Mouse (Mus musculus) MEL (cell line): ENCODE measurements around the gene Fis1. TPM values are rescaled to one million over a fixed set of nuclear protein-coding genes. Genes with fewer than 3 reads are reported as not detected.
A peak's percentile ranks its signal among the peaks of the same experiment; 100 is the strongest.

Experiments used
- DNase-seq: peaks from one replicate; pipeline ENCODE4 v3.0.0; 2011; ENCODE audit warnings: low read depth, low spot score
- H3K27ac ChIP-seq: 2 replicates; pipeline ENCODE4 v1.5.1; 2012; ENCODE audit warnings: low read depth, mild to moderate bottlenecking, control low read depth, low read length, moderate library complexity; ENCODE audit not compliant: control insufficient read depth
- H3K27me3 ChIP-seq, 2 experiments: fragments of 150-350 bp in 1 of 2; sonication (generic) in 1 of 2; 2 replicates each; pipeline ENCODE4 v1.6.1; 2012; ENCODE audit warnings: low read length in 2 of 2, mild to moderate bottlenecking in 2 of 2, improper control_type of control experiment in 1 of 2, moderate library complexity in 1 of 2; ENCODE audit not compliant: insufficient read depth in 2 of 2, control insufficient read depth in 1 of 2
- H3K36me3 ChIP-seq, 2 experiments: 2 replicates each; pipeline ENCODE4 v1.6.1; 2012 to 2014; ENCODE audit warnings: low read length in 2 of 2, improper control_type of control experiment in 1 of 2, inconsistent platforms in 1 of 2, mild to moderate bottlenecking in 1 of 2; ENCODE audit not compliant: insufficient read depth in 2 of 2, control insufficient read depth in 1 of 2
- H3K4me1 ChIP-seq, 2 experiments: fragments of 150-350 bp in 1 of 2; sonication (generic) in 1 of 2; 2 replicates each; pipeline ENCODE4 v1.6.1; 2012; ENCODE audit warnings: low read length in 2 of 2, improper control_type of control experiment in 1 of 2, mild to moderate bottlenecking in 1 of 2; ENCODE audit not compliant: insufficient read depth in 2 of 2, control insufficient read depth in 1 of 2
- H3K4me3 ChIP-seq, 2 experiments: fragments of 150-350 bp in 1 of 2; sonication (generic) in 1 of 2; 2 replicates each; pipeline ENCODE4 v1.5.1; 2012; ENCODE audit warnings: low read depth in 2 of 2, low read length in 2 of 2, mild to moderate bottlenecking in 2 of 2, moderate library complexity in 2 of 2, control low read depth in 1 of 2, improper control_type of control experiment in 1 of 2; ENCODE audit not compliant: control insufficient read depth in 1 of 2, insufficient read depth in 1 of 2
- H3K79me2 ChIP-seq: 2 replicates; pipeline ENCODE4 v1.6.1; 2012; ENCODE audit warnings: mild to moderate bottlenecking, low read length, moderate library complexity; ENCODE audit not compliant: control insufficient read depth, poor library complexity, insufficient read depth
- H3K9ac ChIP-seq: 2 replicates; pipeline ENCODE4 v1.6.1; 2012; ENCODE audit warnings: low read depth, mild to moderate bottlenecking, control low read depth, low read length, moderate library complexity; ENCODE audit not compliant: control insufficient read depth, poor library complexity, severe bottlenecking
- H3K9me3 ChIP-seq: fragments of 150-350 bp; sonication (generic); replicated peaks from 2 replicates; pipeline ENCODE4 v1.6.1; 2012; ENCODE audit warnings: mild to moderate bottlenecking, low read length, improper control_type of control experiment, moderate library complexity; ENCODE audit not compliant: insufficient read depth
- CHD1 ChIP-seq: IDR thresholded peaks from 2 replicates; pipeline ENCODE4 v1.6.1; 2012; ENCODE audit warnings: low read depth, mild to moderate bottlenecking, inconsistent platforms, low read length, improper control_type of control experiment
- CHD2 ChIP-seq: IDR thresholded peaks from 2 replicates; pipeline ENCODE4 v1.6.1; 2011; ENCODE audit warnings: low read length, improper control_type of control experiment
- CTCF ChIP-seq, 3 experiments: IDR thresholded peaks in 2 of 3; conservative IDR thresholded peaks in 1 of 3; 2 replicates each; pipeline ENCODE4 v1.5.1; 2011 to 2012; ENCODE audit warnings: low read length in 3 of 3, low read depth in 2 of 3, mild to moderate bottlenecking in 2 of 3, improper control_type of control experiment in 1 of 3, inconsistent platforms in 1 of 3, mixed read lengths in 1 of 3, moderate library complexity in 1 of 3; ENCODE audit not compliant: control insufficient read depth in 1 of 3, insufficient read depth in 1 of 3, poor library complexity in 1 of 3, severe bottlenecking in 1 of 3
- EP300 ChIP-seq, 2 experiments: IDR thresholded peaks; 2 replicates each; pipeline ENCODE4 v1.6.1; 2011; ENCODE audit warnings: improper control_type of control experiment in 2 of 2, low read length in 2 of 2, low read depth in 1 of 2, mild to moderate bottlenecking in 1 of 2
- ETS1 ChIP-seq: IDR thresholded peaks from 2 replicates; pipeline ENCODE4 v1.6.1; 2012; ENCODE audit warnings: low read depth, mild to moderate bottlenecking, inconsistent platforms, low read length, improper control_type of control experiment, moderate library complexity
- MAZ ChIP-seq: IDR thresholded peaks from 2 replicates; pipeline ENCODE4 v1.6.1; 2012; ENCODE audit warnings: low read depth, mild to moderate bottlenecking, inconsistent platforms, low read length, improper control_type of control experiment
- NRF1 ChIP-seq: IDR thresholded peaks from 2 replicates; pipeline ENCODE4 v1.6.1; 2014; ENCODE audit warnings: low read depth, mild to moderate bottlenecking, inconsistent platforms, low read length, improper control_type of control experiment, moderate library complexity; ENCODE audit not compliant: poor library complexity, insufficient read depth, severe bottlenecking
- POLR2AphosphoS5 ChIP-seq: IDR thresholded peaks from 2 replicates; pipeline ENCODE4 v1.6.1; 2012; ENCODE audit warnings: low read depth, borderline replicate concordance, mild to moderate bottlenecking, inconsistent platforms, low read length, moderate library complexity, mixed read lengths
- RAD21 ChIP-seq: IDR thresholded peaks from 2 replicates; pipeline ENCODE4 v1.6.1; 2011; ENCODE audit warnings: mild to moderate bottlenecking, low read depth, low read length, improper control_type of control experiment
- RCOR1 ChIP-seq: IDR thresholded peaks from 2 replicates; pipeline ENCODE4 v1.6.1; 2012; ENCODE audit warnings: low read depth, mild to moderate bottlenecking, inconsistent platforms, low read length, improper control_type of control experiment
- SMC3 ChIP-seq: IDR thresholded peaks from 2 replicates; pipeline ENCODE4 v1.6.1; 2011; ENCODE audit warnings: low read depth, low read length, improper control_type of control experiment
- ZC3H11A ChIP-seq: IDR thresholded peaks from 2 replicates; pipeline ENCODE4 v1.6.1; 2012; ENCODE audit warnings: low read depth, mild to moderate bottlenecking, inconsistent platforms, low read length, improper control_type of control experiment
- polyA plus RNA-seq, 2 experiments: library from polyadenylated mRNA; stranded (reverse) in 1 of 2; unstranded in 1 of 2; fragments of >175 nt in 1 of 2; fragments of >200 nt in 1 of 2; gene quantifications; 2 replicates each; pipeline versions ENCODE4 v1.2.1 to v1.2.4; 2012; ENCODE audit warnings: low replicate concordance in 2 of 2, low read depth in 1 of 2; ENCODE audit not compliant: insufficient read length in 2 of 2, insufficient read depth in 1 of 2, missing spikeins in 1 of 2
- total RNA-seq: library from RNA; depleted of rRNA; stranded (reverse); fragments of 300-350 nt; gene quantifications from 2 replicates; pipeline ENCODE4 v1.2.3, GENCODE M21; 2012

The Fis1 gene
- total and polyA plus RNA-seq, 3 experiments = 164 to 184 TPM; not detected in 1

DNA sequence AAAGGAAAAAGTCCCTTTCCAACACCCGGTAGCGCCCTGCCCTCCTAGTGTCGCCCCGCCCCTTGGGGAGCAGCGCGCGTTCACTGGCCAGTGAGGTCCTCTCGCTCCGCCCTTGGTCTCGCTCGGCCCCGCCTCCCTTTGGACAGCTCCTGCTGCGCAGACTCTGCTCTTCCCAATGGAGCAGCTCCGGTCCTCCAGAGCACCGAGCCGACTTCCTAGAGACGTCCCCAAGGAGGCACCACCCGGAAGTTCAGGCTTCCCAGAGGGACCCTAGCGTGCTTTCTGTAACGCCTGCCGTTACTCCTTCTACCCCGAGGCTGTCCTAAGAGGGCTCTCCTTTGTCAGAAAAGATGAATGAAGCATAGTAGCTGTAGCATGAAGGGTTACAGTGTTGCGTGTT, at the start of gene Fis1 (continued):
- TF ChIP-seq CHD1 (no peak; the same call in 1 of the 2 replicates), ETS1 (no peak)

GRCm38 (mm10) chr5:136904621-136905020, 48.5 kb upstream of the Fis1 start:
- no peaks in the 10 kb centered on the region for H3K36me3 ChIP-seq
- no peaks in the 10 kb centered on the region for H3K9me3 ChIP-seq
- TF ChIP-seq MAZ (no peak), POLR2AphosphoS5 (no peak), EP300 (IDR thresholded peaks at IDR 0.05; ENCODE audit: low read depth in 1 of 2, low read length in 2 of 2) (no peak), CTCF (IDR thresholded peaks at IDR 0.05 in 2 of 3, conservative IDR thresholded peaks at IDR 0.05 in 1 of 3; ENCODE audit: control insufficient read depth in 1 of 3, insufficient read depth in 1 of 3, low read depth in 2 of 3, low read length in 3 of 3, poor library complexity in 1 of 3, severe bottlenecking in 1 of 3) (0 out of 6 replicates have a peak, but pooled peaks of 2 of the 3 experiments have one; percentile 3 to 6), CHD2 (no peak)
- no peaks in the 10 kb centered on the region for H3K79me2 ChIP-seq
- H3K27me3 ChIP-seq = peaks cover 1 to 2% of the 10 kb centered on the region in 2 experiments; a peak in 2 of 4 replicates
- H3K4me1 ChIP-seq = peaks cover 0 to 13% of the 10 kb centered on the region in 2 experiments; a peak in 1 of 4 replicates
- H3K27ac ChIP-seq = no peak overlapping the region
- no peak overlapping the region for H3K9ac ChIP-seq
- DNase-seq = no peak
- no peak overlapping the region for H3K4me3 ChIP-seq

- TF ChIP-seq NRF1 = no peak
- no peak for TF ChIP-seq RCOR1
- no peak for TF ChIP-seq ZC3H11A
- peak; percentile 19 for TF ChIP-seq RAD21
- peak; percentile 49 for TF ChIP-seq SMC3
- peak; percentile 70 to 87 (median 78) for TF ChIP-seq CTCF (IDR thresholded peaks at IDR 0.05 in 2 of 3, conservative IDR thresholded peaks at IDR 0.05 in 1 of 3; ENCODE audit: control insufficient read depth in 1 of 3, insufficient read depth in 1 of 3, low read depth in 2 of 3, low read length in 3 of 3, poor library complexity in 1 of 3, severe bottlenecking in 1 of 3)
- H3K9me3 ChIP-seq = no peaks in the 10 kb centered on the region
- H3K79me2 ChIP-seq = no peaks in the 10 kb centered on the region
- peaks cover 0 to 13% of the 10 kb centered on the region in 2 experiments; a peak in 1 of 4 replicates for H3K4me1 ChIP-seq
- 0 out of 4 replicates have a peak, but pooled peaks cover 0 to 1% of the 10 kb centered on the region in 2 experiments for H3K27me3 ChIP-seq
- H3K4me3 ChIP-seq = peak overlapping the region in 1 of 2 experiments; percentile 35; a peak in 3 of 4 replicates
- no peak overlapping the region for H3K27ac ChIP-seq
- H3K9ac ChIP-seq = no peak overlapping the region; the same call in none of the 2 replicates
- peak; percentile 81 for DNase-seq
- no peaks in the 10 kb centered on the region for H3K36me3 ChIP-seq
Measured at GRCm38 (mm10) chr5:136905630-136906029, 47.4 kb upstream of the Fis1 start.
